Mouse (Mus musculus) limb, embryonic 14.5 days (tissue): Measurements from ENCODE around the gene Itsn2. TPM values are rescaled to one million over a fixed set of nuclear protein-coding genes. Genes with fewer than 3 reads are reported as not detected.

Source experiments
- ATAC-seq: fragments of 200-750 bp; cut with Nextera tagmentation; 2 replicates; pipeline ENCODE4 v1.8.0; 2017; ENCODE audit warnings: low read depth, moderate number of reproducible peaks, moderate TSS enrichment; ENCODE audit not compliant: low FRiP score
- DNase-seq: peaks from one replicate; pipeline ENCODE4 v3.0.0-alpha.2; 2015; ENCODE audit warnings: low spot score
- H3K27ac ChIP-seq: fragments of 300-500 bp; sonication (generic); replicated peaks from 2 replicates; pipeline ENCODE4 v1.5.1; 2014; ENCODE audit warnings: low read depth, mild to moderate bottlenecking, low read length, moderate library complexity, mixed read lengths
- H3K27me3 ChIP-seq: fragments of 300-500 bp; sonication (generic); 2 replicates; pipeline ENCODE4 v1.6.1; 2014; ENCODE audit warnings: low read length, mixed read lengths; ENCODE audit not compliant: control insufficient read depth, insufficient read depth
- H3K36me3 ChIP-seq: fragments of 300-500 bp; sonication (generic); 2 replicates; pipeline ENCODE4 v1.6.1; 2014; ENCODE audit warnings: mild to moderate bottlenecking, low read length, moderate library complexity, mixed read lengths; ENCODE audit not compliant: control insufficient read depth, insufficient read depth
- H3K4me1 ChIP-seq: fragments of 300-500 bp; sonication (generic); 2 replicates; pipeline ENCODE4 v1.6.1; 2014; ENCODE audit warnings: antibody characterized with exemption, low read length, mixed read lengths; ENCODE audit not compliant: control insufficient read depth, insufficient read depth
- H3K4me2 ChIP-seq: fragments of 300-500 bp; sonication (generic); replicated peaks from 2 replicates; pipeline ENCODE4 v1.6.1; 2014; ENCODE audit warnings: low read depth, mild to moderate bottlenecking, low read length, moderate library complexity; ENCODE audit not compliant: severe bottlenecking
- H3K4me3 ChIP-seq: fragments of 300-500 bp; sonication (generic); replicated peaks from 2 replicates; pipeline ENCODE4 v1.5.1; 2014; ENCODE audit warnings: low read length
- H3K9ac ChIP-seq: fragments of 300-500 bp; sonication (generic); 2 replicates; pipeline ENCODE4 v1.6.1; 2014; ENCODE audit warnings: mild to moderate bottlenecking, low read depth, low read length, moderate library complexity; ENCODE audit not compliant: severe bottlenecking
- H3K9me3 ChIP-seq: fragments of 300-500 bp; sonication (generic); 2 replicates; pipeline ENCODE4 v1.6.1; 2016; ENCODE audit warnings: low read length; ENCODE audit not compliant: control insufficient read depth
- POLR2A ChIP-seq: fragments of 200-500 bp; IDR thresholded peaks from 2 replicates; pipeline ENCODE4 v1.8.0; 2012; ENCODE audit warnings: inconsistent platforms, mild to moderate bottlenecking, moderate library complexity, borderline replicate concordance; ENCODE audit not compliant: insufficient read depth, insufficient read length; ENCODE audit errors: extremely low read depth
- WGBS: fragments of 180-500 bp; shearing (Covaris S2); extraction: QIAGEN DNeasy Blood & Tissue Kit; methylation state at CpG from one replicate; pipeline ENCODE4 v1.1.7; 2014; 5-methylcytosine and 5-hydroxymethylcytosine counted together
- polyA plus RNA-seq, 2 experiments: library from polyadenylated mRNA; depleted of rRNA in 1 of 2; stranded (reverse) in 1 of 2; unstranded in 1 of 2; fragments of >200 nt; fragmentation: Nextera tagmentation in 1 of 2; extraction: Ambion mirVana in 1 of 2; gene quantifications; 2 replicates each; pipeline versions ENCODE4 v1.2.1 to v1.2.3; 2012 to 2014

Gene Itsn2
- polyA plus RNA-seq, 2 experiments, result 31.1 to 49.3 TPM

DNA sequence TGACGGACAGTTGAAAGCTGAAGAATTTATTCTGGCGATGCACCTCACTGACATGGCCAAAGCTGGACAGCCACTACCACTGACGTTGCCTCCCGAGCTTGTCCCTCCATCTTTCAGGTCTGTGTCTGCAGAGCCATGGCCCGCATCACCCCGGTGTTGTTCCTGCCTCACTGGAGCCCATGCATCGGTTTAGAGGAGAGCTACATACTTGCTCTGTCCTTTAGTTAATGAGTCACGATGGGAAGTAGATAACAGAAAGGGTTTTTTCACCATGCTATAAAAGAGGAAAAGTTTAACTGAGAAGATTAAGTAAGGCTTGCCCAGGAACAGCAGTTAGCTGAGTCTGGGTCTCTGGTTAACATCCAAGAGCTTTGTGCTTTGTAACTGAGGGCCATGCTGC lies 40.5 kb downstream of the Itsn2 start:
- Histone ChIP-seq H3K27ac (no peak overlapping the region), H3K4me1 (no peaks in the 10 kb centered on the region), H3K36me3 (peaks cover 69% of the 10 kb centered on the region), H3K4me3 (no peak overlapping the region), H3K4me2 (no peak overlapping the region), H3K9ac (no peak overlapping the region), H3K27me3 (no peaks in the 10 kb centered on the region), H3K9me3 (no peaks in the 10 kb centered on the region)
- ATAC-seq (no peak), DNase-seq (no peak)
- WGBS, result 93% methylated on average over 8 of the region's 8 CpGs
- no peak for TF ChIP-seq POLR2A

DNA sequence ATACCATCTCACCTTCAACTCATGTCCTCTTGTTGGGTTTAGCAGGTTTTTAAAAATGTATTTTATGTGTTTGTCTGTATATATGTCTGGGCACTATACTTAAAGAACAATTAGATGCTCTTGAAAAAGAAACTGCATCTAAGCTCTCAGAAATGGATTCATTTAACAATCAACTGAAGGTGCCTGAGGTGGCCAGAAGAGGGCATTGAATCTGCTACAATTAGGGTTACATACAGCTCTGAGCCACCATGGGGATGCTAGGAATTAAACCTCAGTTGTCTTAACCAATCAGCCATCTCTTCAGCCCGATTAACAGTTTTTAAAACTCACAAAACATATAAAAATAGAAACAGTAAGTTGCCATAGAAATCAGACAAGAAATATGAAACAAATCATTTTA lies 46.0 kb downstream of the Itsn2 start:
- H3K4me2 ChIP-seq, result no peak overlapping the region
- no peaks in the 10 kb centered on the region for H3K27me3 ChIP-seq
- 88% methylated on average over 1 of the region's 1 CpGs for WGBS
- H3K9me3 ChIP-seq, result no peaks in the 10 kb centered on the region
- DNase-seq (no peak), ATAC-seq (no peak)
- no peaks in the 10 kb centered on the region for H3K4me1 ChIP-seq
- no peak overlapping the region for H3K27ac ChIP-seq
- no peak for TF ChIP-seq POLR2A
- peaks cover 64% of the 10 kb centered on the region for H3K36me3 ChIP-seq
- H3K4me3 ChIP-seq, result no peak overlapping the region
- H3K9ac ChIP-seq, result no peak overlapping the region

DNA sequence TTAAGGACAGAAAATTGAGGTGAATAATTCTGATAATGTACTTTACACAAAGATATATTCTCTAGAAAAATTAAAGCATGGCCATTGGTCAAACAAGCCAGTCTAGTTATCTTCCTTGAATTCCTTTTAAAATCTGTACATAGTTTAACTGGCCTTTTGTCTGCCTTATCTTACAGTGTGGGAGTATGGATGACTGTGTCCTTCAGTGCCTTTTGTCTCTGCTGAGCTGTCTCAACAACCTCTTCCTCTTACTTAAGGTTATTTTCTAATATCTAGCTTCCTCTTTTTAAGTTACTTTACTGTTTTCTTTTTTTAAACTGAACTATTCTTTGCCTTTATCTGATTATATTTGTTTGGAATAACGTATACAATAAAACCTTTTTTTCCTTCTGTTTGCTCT lies 48.3 kb downstream of the Itsn2 start:
- peaks cover 49% of the 10 kb centered on the region for H3K36me3 ChIP-seq
- no peak overlapping the region for H3K4me3 ChIP-seq
- WGBS, result 90% methylated on average over 1 of the region's 1 CpGs
- H3K9me3 ChIP-seq, result no peaks in the 10 kb centered on the region
- H3K27ac ChIP-seq, result no peak overlapping the region
- H3K27me3 ChIP-seq, result no peaks in the 10 kb centered on the region
- H3K9ac ChIP-seq, result no peak overlapping the region
- no peak for DNase-seq
- H3K4me2 ChIP-seq, result no peak overlapping the region
- no peak for ATAC-seq
- H3K4me1 ChIP-seq, result no peaks in the 10 kb centered on the region
- TF ChIP-seq POLR2A, result no peak

DNA sequence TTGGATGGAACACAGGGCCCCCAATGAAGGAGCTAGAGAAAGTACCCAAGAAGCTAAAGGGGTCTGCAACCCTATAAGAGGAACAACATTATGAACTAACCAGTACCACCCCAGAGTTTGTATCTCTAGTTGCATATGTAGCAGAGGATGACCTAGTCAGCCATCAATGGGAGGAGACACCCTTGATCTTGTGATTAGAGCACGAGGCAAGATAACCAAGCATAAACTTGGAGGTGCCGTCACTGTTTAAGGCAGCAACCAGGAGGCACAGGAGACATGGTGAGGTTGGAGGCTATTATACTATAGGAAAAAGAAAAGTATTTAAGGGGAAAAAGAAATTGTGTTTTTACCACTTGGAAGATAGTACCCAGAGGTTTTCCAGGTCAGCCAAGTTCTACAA lies 64.4 kb downstream of the Itsn2 start:
- TF ChIP-seq POLR2A, result no peak
- 87% methylated on average over 2 of the region's 2 CpGs for WGBS
- Histone ChIP-seq H3K27ac (no peak overlapping the region), H3K4me3 (no peak overlapping the region), H3K36me3 (peaks cover 54% of the 10 kb centered on the region), H3K27me3 (no peaks in the 10 kb centered on the region), H3K4me2 (no peak overlapping the region), H3K9me3 (no peaks in the 10 kb centered on the region), H3K9ac (no peak overlapping the region), H3K4me1 (no peaks in the 10 kb centered on the region)
- no peak for ATAC-seq
- DNase-seq, result no peak

DNA sequence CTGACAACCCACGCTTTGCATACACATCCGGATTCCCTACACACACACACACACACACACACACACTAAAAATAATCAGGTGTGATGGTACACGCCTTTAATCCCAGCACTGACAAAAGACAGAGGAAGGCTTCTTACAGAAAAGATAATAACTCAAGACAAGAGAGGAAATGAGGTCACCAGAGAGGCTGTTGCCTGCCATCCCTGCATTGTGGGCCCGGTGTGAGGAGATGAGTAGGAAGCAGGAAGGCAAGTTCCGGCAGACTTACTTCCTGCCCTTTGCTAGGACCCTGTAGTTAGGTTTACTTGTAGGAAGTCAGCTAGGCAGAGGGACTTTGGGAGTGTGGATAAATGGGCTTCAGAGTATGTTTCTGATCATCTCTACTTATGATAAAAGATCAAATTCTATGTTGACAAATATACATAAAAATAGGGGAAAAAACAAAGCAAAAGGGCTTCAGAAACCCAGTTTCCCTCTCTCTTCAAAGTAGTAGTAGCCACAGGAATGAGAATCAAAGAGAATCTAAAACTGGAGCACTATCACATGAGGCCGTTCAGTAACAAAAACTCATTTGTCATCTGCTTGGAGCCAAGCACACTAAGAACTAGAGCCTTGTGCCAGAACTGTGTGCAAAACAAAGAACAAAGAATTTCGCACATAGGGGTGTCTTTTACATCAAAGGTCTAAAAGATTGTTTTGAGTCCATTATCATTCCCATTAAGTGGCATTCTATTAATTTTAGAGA lies 72.7 kb downstream of the Itsn2 start:
- DNase-seq, result no peak
- H3K4me1 ChIP-seq, result no peaks in the 10 kb centered on the region
- H3K36me3 ChIP-seq, result peaks cover 50% of the 10 kb centered on the region
- H3K9ac ChIP-seq, result no peak overlapping the region
- 85% methylated on average over 7 of the region's 7 CpGs for WGBS
- no peak overlapping the region for H3K27ac ChIP-seq
- no peak overlapping the region for H3K4me3 ChIP-seq
- H3K27me3 ChIP-seq, result no peaks in the 10 kb centered on the region
- TF ChIP-seq POLR2A, result no peak
- H3K4me2 ChIP-seq, result no peak overlapping the region
- no peaks in the 10 kb centered on the region for H3K9me3 ChIP-seq
- ATAC-seq, result no peak

DNA sequence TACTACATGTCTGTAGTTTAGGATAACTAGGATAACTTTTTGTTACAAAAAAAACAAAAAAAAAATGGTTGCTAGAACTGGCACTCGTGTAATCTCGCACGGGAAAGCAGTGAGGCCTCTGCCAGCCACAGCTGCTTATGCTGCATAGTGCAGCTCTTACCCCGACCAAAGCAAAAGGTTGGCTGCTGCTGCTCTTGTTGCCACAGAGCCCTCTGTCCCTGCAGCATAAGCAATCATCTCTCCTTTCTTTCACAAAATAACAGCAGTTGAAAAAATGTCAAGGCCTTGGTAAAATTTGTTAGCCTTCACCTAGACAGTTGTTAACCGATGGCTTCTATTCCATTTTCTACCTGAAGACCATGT lies 73.2 kb downstream of the Itsn2 start:
- Histone ChIP-seq H3K27ac (no peak overlapping the region), H3K9me3 (no peaks in the 10 kb centered on the region), H3K9ac (no peak overlapping the region), H3K4me2 (no peak overlapping the region), H3K36me3 (peaks cover 56% of the 10 kb centered on the region), H3K27me3 (no peaks in the 10 kb centered on the region), H3K4me1 (no peaks in the 10 kb centered on the region), H3K4me3 (no peak overlapping the region)
- DNase-seq (no peak), ATAC-seq (no peak)
- no peak for TF ChIP-seq POLR2A
- WGBS, result 94% methylated on average over 5 of the region's 5 CpGs
